Mouse (Mus musculus): ENCODE measurements around the gene Fam20a.

- TF ChIP-seq CTCF (IDR thresholded peaks at IDR 0.05 in 2 of 3, conservative IDR thresholded peaks at IDR 0.05 in 1 of 3; ENCODE audit: control insufficient read depth in 1 of 3, insufficient read depth in 1 of 3, low read depth in 2 of 3, low read length in 3 of 3, poor library complexity in 1 of 3, severe bottlenecking in 1 of 3), result no peak
- no peak for TF ChIP-seq ELF1 (IDR thresholded peaks at IDR 0.05; ENCODE audit: low read depth, low read length)
- TF ChIP-seq POLR2A (IDR thresholded peaks at IDR 0.05; ENCODE audit: control insufficient read depth in 1 of 2, insufficient read depth in 1 of 2, low read depth in 1 of 2, low read length in 2 of 2, poor library complexity in 1 of 2), result no peak
- TF ChIP-seq EP300 (IDR thresholded peaks at IDR 0.05; ENCODE audit: low read depth in 1 of 2, low read length in 2 of 2), result no peak
- no peak for TF ChIP-seq CHD2 (IDR thresholded peaks at IDR 0.05; ENCODE audit: low read length)
- TF ChIP-seq JUND (IDR thresholded peaks at IDR 0.05; ENCODE audit: low read depth, low read length), result no peak
- TF ChIP-seq ZNF384 (IDR thresholded peaks at IDR 0.05; ENCODE audit: low read depth, low read length), result no peak
- no peak for TF ChIP-seq POLR2AphosphoS2 (IDR thresholded peaks at IDR 0.05; ENCODE audit: low read length)
- TF ChIP-seq E2F4 (IDR thresholded peaks at IDR 0.05; ENCODE audit: borderline replicate concordance, low read depth, low read length), result no peak
Observed at GRCm38 (mm10) chr11:109760063-109760462, 38.0 kb upstream of the Fam20a start.
